Mouse (Mus musculus) c-Kit-negative CD71-positive TER-119-positive erythroid progenitor cells, embryonic 14.5 days (primary cell): ENCODE results near the gene Ets1.

Experiments used
- DNase-seq: peaks from one replicate; pipeline ENCODE4 v3.0.0-alpha.2; 2013; ENCODE audit warnings: low read depth, low spot score

Gene Ets1

DNA sequence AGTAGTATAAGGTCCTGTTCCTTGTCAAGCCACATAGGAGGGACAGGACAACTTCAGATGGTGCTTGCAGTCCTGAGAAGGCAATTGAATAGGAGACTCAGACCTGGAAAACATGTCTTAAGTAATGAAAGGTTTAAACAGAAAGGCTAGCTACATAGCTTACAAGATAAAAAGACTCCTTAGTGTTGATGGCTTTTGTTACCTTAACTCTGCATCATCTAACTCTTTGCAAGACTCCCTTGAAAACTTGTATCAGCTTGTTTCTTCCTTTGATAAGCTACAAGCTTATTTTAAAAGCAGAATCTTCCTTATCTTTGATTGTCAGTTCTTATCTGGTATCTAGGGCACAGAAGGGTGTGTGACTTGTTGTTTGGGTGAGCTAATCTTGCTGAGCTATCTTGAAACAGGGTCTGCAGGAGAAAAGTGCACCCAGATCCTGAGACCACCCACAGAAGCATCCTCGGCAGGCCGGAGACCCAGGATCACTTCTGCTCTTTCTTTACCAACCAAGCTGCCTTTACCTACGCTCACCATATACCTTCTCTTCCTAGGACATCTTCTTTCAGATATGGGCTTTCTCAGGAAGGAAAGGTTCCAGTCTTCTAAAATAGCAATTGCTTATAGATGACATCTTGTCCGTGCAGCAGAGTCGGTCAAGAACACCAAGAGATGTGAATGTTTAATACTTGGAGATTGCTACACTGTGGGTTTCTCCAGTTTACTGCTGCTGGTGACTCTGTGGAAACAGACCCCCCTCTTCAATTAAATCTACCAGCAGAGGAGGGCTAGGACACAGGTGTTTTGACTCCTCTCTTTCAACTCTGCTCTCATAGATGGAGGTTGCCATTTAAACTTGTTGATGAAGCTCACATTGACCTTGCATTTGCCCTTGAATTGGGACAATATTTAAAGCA lies 19.2 kb upstream of the Ets1 start:
- DNase-seq = no peak

DNA sequence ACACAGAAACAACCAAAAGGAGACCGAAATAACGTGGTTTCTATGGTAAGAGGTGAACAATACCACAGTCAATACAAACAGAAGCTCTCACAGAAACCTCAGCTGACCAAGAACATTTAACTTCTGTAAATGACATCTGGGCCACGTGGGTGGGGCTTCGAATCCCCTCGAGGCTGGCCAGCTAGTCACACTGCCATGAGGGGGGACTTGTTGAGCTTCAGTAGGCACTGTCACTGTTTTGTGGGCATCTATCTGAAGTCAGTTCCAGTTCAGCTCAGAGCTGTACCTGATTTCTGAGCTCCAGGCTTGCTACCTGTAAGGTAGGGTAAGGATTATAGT lies 18.6 kb upstream of the Ets1 start:
- no peak for DNase-seq

DNA sequence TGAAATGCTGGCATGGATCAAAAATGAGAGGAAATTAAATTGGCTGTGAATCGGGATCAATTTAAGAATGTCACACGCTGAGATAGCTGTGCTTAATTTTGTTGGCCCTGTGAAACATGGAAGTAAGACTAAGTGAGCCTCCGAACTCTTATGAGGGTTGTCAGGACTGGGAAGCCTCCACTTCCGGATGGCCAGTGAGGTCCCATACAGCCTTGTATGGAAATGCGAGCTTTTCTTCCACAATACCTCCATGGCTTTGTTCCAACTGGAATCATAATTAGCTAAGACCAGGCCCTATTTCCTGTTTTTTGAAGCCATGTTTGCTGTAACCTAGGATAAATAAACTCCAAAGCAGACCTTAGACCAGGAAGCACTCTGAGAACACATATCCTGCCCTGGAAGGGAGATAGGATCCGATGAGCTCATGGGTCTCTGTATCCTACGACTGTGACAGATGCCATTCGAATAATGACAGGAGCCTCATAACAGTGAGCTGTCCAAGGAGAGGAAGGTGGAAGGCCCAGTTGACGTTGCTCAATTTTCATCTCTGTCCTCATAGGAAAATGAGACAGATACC lies 17.4 kb upstream of the Ets1 start:
- DNase-seq = no peak

DNA sequence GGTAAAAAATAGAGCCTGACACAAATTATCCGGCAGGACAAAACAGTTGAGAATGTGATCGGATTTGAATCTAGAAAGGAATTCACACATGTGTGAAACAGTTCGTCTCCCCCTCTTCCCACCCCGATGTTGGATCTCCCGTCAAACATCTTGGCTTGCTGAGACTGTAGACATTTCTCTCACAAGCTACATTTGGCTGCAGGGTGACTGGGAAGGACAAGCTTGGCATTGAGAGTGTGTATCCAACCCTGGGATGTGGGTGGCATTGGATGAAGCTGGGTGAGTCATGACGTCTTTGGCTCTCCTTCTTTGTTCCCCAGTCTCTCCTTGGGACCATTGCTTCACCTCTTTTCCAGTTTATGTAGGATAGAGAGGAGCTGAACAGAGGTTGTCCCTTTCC lies 16.4 kb upstream of the Ets1 start:
- DNase-seq = no peak

DNA sequence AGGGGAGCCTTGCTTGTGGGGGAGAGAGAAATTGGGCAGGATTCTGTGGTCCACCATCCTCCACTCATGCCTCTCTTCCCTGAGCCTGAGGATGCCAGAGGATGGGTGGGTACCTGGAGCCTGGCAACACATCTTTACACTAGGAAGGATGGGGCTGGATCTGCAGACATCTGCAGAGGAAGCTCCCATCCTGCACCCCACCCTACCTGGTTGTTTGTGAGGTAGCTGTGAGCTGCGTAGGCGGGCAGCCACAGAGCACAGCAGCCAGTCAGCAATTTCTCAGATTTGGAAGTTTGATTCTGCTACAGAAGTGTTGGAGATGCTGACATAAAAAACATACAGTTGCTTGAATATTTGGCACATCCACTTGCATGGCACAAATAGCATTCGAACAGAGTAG lies 15.6 kb upstream of the Ets1 start:
- DNase-seq = no peak

- DNase-seq = no peak
These were observed 6.5 kb upstream of the Ets1 start for GRCm38 (mm10) chr9:32629385-32629981.

GRCm38 (mm10) chr9:32631341-32631740 lies 4.7 kb upstream of the Ets1 start:
- no peak for DNase-seq

DNA sequence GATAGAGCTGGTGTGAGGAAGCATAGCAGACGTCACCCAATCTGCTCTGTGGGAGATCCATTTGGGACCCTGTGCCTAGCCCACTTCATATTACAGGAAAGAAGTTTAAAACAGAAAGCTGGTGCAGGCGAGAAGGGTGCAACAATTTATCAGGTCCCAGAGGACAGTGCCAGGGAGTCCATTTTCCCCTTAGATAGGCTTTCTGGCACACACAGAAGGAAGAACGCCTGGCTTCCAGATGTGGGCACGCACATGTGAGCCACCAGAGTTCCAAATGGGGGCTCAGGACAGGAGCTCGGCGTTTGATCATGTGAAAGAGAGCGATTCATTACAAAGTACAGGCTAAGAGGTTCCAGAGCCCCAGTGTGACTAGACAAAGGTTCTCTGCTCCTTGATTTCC lies 3.8 kb upstream of the Ets1 start:
- no peak for DNase-seq

DNA sequence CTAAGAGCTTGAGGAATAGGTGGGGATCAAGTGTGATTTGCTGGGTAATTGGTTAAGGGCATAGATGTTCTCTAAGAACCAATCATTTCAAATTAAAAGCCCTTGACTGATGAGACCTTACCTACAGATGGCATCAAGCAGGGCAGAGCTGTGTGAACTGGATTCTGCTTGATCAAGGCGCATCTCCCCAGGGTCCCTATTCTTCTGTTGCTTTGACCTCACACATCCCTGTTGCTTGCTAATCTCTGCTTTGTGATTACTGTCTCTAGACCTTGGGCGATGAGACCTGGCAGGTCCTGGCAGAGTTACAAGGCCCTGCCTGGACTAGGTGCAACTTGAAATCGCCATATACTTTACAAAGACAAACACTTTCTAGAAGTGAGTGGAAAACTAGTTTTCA lies 9.0 kb downstream of the Ets1 start:
- no peak for DNase-seq

DNA sequence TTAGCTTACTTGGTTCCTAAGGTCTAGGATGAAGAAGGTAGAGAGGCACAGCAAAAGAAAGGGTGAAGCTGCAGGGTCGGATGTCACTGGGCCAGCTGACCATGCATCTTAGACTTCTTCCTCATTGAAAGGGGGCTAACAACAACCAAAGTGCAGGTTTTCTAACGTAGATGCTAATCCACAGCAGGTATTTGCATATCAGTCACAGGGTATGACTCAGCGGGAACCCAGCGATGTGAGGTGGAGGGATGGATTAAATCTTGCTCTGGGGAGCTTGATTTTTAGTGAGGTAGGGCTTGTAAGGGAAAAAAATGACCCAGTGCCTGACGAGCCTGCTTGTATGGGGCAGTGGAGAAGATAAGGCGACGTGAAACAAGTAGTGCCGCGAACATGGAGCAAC lies 9.5 kb downstream of the Ets1 start:
- no peak for DNase-seq

DNA sequence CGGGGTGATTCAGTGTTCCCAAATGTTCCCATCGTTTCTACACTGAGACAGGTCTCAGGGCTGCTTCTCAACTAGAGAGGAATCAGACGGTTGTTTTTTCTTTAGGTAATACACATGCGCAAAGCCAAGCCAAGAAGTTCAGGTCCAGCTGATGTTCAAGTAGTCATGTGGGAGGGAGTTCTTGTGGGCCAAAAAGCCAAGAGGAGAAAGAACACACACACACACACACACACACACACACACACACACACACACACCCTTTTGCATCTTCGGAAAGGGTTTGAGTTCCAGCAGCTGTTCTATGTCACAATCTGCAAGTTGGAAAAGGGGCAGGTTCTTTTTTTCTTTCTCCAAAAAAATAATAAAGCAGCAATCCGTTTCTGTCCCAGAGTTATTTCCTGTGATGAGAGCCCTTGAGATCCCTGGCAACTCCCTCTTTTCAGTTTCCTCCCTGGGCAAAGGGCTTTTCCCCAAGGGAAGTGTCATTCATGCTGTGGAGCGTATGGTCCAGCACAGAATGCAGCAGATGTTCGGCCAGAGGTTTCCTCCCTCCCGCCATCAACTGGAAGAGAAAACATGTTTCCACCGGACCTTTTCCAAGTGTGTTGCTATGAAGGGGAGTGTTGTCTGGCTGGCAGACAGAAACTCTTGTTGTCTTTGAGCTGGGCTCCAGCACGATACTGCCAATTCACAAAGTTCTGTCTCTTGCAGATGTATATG lies 10.7 kb downstream of the Ets1 start:
- DNase-seq = no peak

DNA sequence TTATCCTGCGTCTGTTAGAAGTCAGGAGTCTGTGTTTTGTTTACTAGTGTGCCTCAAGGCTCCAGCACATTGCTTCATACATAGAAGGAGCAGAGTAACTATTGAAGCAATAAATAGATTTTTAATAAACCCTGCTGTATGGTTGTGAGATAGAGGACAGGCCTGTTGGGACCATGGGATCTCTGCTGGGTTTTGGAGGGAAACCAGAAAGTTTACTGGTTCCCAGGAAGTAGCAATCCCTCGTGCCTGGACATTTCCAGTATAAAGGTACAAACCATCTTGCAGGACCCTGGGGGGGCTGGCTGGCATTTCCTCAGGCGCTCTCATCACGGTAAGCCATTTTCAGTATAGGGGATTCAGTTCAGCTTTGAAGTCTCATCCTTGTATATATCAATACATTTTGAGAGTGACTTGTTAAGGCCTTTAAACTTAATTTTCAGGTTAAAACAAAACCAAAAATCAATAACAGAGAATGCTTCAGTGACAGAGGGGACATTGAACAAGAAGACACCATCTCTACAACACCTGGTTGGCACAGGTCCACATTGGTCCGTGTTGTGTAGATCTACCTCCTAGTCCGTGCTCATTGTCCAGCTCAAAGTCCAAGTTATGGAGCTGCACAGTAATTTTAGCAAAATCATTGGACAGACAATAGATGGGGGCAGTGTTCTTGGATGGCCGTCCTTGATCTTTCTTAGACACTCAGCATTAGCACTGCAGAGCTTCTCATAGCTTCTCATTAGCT lies 11.7 kb downstream of the Ets1 start:
- no peak for DNase-seq

GRCm38 (mm10) chr9:32648286-32648685 lies 12.3 kb downstream of the Ets1 start:
- DNase-seq = no peak

- no peak for DNase-seq
These were observed 14.7 kb downstream of the Ets1 start for GRCm38 (mm10) chr9:32650738-32651137.

GRCm38 (mm10) chr9:32652112-32652511 lies 16.1 kb downstream of the Ets1 start:
- no peak for DNase-seq

GRCm38 (mm10) chr9:32654305-32654704 lies 18.3 kb downstream of the Ets1 start:
- no peak for DNase-seq

DNA sequence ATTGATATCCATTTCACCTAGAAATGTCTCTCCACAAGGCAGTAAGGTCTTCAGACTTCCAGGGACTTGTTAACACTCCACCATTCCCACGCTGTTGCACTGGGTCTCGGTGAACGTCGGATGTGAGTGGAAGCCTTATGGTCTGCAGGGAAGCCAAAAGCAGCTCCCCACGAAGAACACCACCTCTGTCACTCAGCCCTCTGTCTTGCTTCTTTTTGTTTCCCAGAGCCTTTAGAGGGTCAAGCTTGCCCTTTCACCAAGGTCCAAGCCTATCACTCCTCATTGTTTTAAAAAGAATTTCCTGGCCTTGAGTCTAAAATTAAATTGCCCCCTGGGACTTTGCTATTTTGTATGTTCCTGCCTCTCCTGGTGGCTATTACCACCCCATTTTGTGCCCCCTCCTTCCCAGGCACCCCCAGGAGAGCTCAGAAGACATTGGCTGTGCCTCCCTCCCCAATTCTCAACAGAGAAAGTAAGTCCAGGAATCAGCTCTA lies 20.4 kb downstream of the Ets1 start:
- no peak for DNase-seq

GRCm38 (mm10) chr9:32657124-32657523 lies 21.1 kb downstream of the Ets1 start:
- no peak for DNase-seq

DNA sequence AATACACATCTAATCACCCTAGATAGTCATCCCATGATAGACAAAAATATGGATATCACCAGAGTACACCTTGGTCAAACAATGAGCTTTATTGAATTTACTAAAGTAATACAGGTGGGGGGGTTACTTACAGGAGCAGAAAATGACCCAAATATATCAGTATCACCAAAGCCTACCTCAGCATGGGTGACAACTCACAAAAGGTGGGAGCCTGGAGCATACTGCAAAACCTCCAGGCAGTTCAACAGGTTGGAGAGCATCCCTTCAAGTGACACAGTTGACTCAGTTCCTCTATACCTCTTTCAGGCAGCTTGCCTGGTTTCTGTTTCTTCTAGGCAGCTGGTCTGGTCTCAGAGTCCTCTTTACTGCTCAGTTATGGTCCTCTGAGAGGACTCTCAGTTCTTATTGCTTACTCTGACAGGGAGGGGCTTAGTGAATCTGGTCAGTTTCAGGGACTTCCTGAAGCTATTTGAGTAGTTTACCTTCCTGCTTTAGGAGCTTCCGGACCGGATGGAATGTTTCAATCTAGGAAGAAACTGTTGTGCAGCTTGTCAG lies 24.5 kb downstream of the Ets1 start:
- no peak for DNase-seq

DNA sequence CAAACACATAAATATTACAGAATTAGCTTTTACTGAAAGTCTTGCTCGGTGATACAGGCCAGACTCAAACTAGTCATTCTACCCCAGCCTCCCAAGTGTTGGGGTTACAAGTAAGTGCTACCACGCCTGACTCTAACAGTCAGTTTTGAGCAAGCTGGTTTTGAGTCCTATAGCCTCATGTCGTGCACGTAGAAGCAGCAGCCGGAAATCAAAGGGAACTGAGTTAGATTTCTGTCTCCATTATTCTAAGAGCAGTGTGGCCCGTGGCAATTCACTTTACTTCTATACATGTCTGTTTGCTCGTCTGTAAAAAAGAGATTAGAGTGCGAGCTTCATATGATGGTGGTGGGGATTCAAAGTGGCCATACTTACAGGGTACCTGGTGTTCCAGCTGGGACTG lies 25.1 kb downstream of the Ets1 start:
- DNase-seq = no peak

DNA sequence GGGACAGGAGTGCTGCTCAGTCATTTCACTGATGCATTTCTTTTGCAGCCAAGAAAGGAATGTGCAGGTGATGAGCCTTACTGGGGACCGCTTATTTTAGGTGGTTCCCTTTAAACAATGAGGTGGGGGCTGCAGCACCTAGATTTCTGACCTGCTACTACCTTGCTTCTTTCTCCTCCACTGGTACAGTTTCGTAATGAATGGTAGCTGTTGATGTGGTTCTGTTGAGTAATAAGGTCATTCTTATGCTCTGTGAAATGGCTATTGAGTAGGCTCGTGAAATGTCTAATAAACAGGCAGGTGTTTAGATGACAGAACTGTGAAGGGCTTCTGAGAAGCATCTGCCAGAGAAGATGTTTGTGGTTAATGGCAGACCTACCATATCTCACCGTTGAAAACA lies 25.5 kb downstream of the Ets1 start:
- no peak for DNase-seq
